Mouse (Mus musculus) heart, postnatal 0 days (tissue): Measurements from ENCODE around the gene Cenpf. TPM values are rescaled to one million over a fixed set of nuclear protein-coding genes. Genes with fewer than 3 reads are reported as not detected.
A peak's percentile ranks its signal among the peaks of the same experiment; 100 is the strongest.

ENCODE experiments used
- ATAC-seq: fragments of 200-750 bp; cut with Nextera tagmentation; 2 replicates; pipeline ENCODE4 v1.8.0; 2017; ENCODE audit warnings: low read depth, moderate number of reproducible peaks, moderate library complexity; ENCODE audit not compliant: insufficient read depth
- DNase-seq: peaks from one replicate; pipeline ENCODE4 v3.0.0-alpha.2; 2016; ENCODE audit warnings: low spot score
- H3K27ac ChIP-seq: fragments of 300-500 bp; sonication (generic); 2 replicates; pipeline ENCODE4 v1.5.1; 2014; ENCODE audit warnings: low read depth, mild to moderate bottlenecking
- H3K27me3 ChIP-seq: fragments of 300-500 bp; sonication (generic); 2 replicates; pipeline ENCODE4 v1.6.1; 2014; ENCODE audit warnings: low read length, mixed read lengths; ENCODE audit not compliant: control insufficient read depth, insufficient read depth
- H3K36me3 ChIP-seq: fragments of 300-500 bp; sonication (generic); replicated peaks from 2 replicates; pipeline ENCODE4 v1.6.1; 2014; ENCODE audit warnings: low read length, mixed read lengths; ENCODE audit not compliant: control insufficient read depth, insufficient read depth
- H3K4me1 ChIP-seq: fragments of 300-500 bp; sonication (generic); 2 replicates; pipeline ENCODE4 v1.6.1; 2014; ENCODE audit warnings: antibody characterized with exemption; ENCODE audit not compliant: control insufficient read depth, insufficient read depth
- H3K4me2 ChIP-seq: fragments of 300-500 bp; sonication (generic); 2 replicates; pipeline ENCODE4 v1.6.1; 2014; ENCODE audit warnings: low read depth, mild to moderate bottlenecking, low read length, moderate library complexity
- H3K4me3 ChIP-seq: fragments of 300-500 bp; sonication (generic); 2 replicates; pipeline ENCODE4 v1.5.1; 2014; ENCODE audit warnings: low read depth, low read length
- H3K9ac ChIP-seq: fragments of 300-500 bp; sonication (generic); replicated peaks from 2 replicates; pipeline ENCODE4 v1.6.1; 2014; ENCODE audit warnings: low read depth, low read length, mixed read lengths
- H3K9me3 ChIP-seq: fragments of 300-500 bp; sonication (generic); replicated peaks from 2 replicates; pipeline ENCODE4 v1.6.1; 2016; ENCODE audit warnings: low read length; ENCODE audit not compliant: control insufficient read depth
- CTCF ChIP-seq: IDR thresholded peaks from 2 replicates; pipeline ENCODE4 v1.5.1; 2016; ENCODE audit warnings: antibody characterized with exemption, control low read depth, low read depth
- EP300 ChIP-seq: IDR thresholded peaks from 2 replicates; pipeline ENCODE4 v1.6.1; 2016; ENCODE audit warnings: antibody characterized with exemption, low read depth
- WGBS: fragments of 180-500 bp; shearing (Covaris S2); extraction: QIAGEN DNeasy Blood & Tissue Kit; methylation state at CpG from one replicate; pipeline ENCODE4 v1.1.7; 2014; 5-methylcytosine and 5-hydroxymethylcytosine counted together
- polyA plus RNA-seq: library from polyadenylated mRNA; unstranded; fragments of >200 nt; fragmentation: Nextera tagmentation; extraction: Ambion mirVana; gene quantifications from 2 replicates; pipeline ENCODE4 v1.2.1, GENCODE M21; 2015
- total RNA-seq: library from RNA; depleted of rRNA; stranded (reverse); fragments of >200 nt; gene quantifications from 2 replicates; pipeline ENCODE4 v1.2.3, GENCODE M21; 2014; ENCODE audit warnings: low replicate concordance

Cenpf gene
- total and polyA plus RNA-seq, 2 experiments from 2014 or later, result 11.1 to 26.7 TPM

DNA sequence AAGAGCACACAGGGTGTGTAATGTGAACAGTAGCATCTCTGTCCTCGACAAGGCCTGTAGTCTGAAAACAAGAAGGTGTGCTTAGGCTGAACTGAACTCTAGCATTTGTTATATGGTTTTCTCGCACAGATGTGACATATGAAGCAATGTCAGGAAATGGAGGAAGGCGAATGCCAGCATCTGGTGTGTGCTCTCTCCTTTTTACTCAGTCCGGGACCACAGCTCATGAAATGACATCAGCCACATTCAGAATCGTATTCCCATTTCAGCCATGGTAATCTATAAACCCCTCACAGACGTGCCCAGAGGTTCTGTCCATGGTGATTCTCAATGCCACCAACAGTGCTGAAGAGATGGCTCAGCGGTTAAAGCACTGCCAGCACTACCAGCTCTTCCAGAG lies 15.7 kb upstream of the Cenpf start:
- H3K27ac ChIP-seq, result no peak overlapping the region
- no peak for TF ChIP-seq CTCF
- TF ChIP-seq EP300, result no peak
- H3K4me1 ChIP-seq, result no peaks in the 10 kb centered on the region
- H3K27me3 ChIP-seq, result no peaks in the 10 kb centered on the region
- ATAC-seq (no peak), DNase-seq (no peak)
- WGBS, result 80% methylated on average over 7 of the region's 7 CpGs
- H3K4me2 ChIP-seq, result no peak overlapping the region
- no peaks in the 10 kb centered on the region for H3K36me3 ChIP-seq
- H3K4me3 ChIP-seq, result no peak overlapping the region
- H3K9ac ChIP-seq, result no peak overlapping the region
- H3K9me3 ChIP-seq, result no peaks in the 10 kb centered on the region

DNA sequence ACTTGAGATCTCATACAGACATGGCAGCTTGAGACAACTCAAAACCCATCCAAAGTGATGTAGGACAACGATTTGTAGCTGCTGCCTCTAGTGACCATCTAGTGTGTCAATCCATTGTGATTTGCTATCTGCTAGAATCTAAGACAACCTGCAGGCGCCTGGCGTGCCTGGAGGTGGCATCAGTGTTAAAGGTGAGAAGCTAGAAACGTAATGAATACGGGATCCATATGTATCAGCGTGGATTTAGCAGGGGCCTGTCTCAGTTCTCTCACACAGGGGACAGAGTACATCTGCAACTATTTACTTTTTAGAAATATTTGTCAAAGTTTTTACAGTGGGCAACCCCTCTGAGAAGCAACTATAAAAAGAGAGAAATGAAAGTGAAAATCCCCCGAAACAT lies 15.3 kb upstream of the Cenpf start:
- H3K4me1 ChIP-seq, result no peaks in the 10 kb centered on the region
- peak; percentile 27 for TF ChIP-seq CTCF
- no peak for TF ChIP-seq EP300
- no peaks in the 10 kb centered on the region for H3K9me3 ChIP-seq
- no peaks in the 10 kb centered on the region for H3K36me3 ChIP-seq
- H3K9ac ChIP-seq, result no peak overlapping the region
- no peaks in the 10 kb centered on the region for H3K27me3 ChIP-seq
- no peak overlapping the region for H3K4me2 ChIP-seq
- H3K4me3 ChIP-seq, result no peak overlapping the region
- H3K27ac ChIP-seq, result no peak overlapping the region
- DNase-seq (no peak), ATAC-seq (no peak)
- WGBS, result 59% methylated on average over 7 of the region's 7 CpGs

DNA sequence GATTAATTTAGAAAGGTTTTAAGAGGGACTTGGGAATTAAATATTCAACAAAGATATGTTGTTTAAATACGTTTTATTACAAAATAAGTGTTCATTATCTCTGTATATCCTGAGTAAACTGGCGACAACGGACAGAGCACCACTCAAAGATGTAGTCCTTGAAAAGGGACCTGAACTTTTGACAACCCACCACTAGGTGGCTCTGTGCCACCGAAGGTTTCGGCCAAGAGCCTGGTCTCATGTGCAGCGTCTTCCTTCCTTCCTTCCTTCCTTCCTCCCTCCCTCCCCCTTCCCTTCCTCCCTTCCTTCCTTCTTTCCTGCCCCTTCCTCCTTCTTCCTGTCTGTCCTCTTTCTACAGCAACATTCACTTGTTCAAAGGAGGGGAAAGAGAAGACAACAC lies 13.1 kb upstream of the Cenpf start:
- H3K4me1 ChIP-seq, result no peaks in the 10 kb centered on the region
- no peak overlapping the region for H3K27ac ChIP-seq
- 2% methylated on average over 6 of the region's 6 CpGs for WGBS
- no peak overlapping the region for H3K4me2 ChIP-seq
- no peaks in the 10 kb centered on the region for H3K9me3 ChIP-seq
- H3K36me3 ChIP-seq, result no peaks in the 10 kb centered on the region
- peak; percentile 80 for DNase-seq
- H3K9ac ChIP-seq, result no peak overlapping the region
- no peak for ATAC-seq
- no peaks in the 10 kb centered on the region for H3K27me3 ChIP-seq
- no peak overlapping the region for H3K4me3 ChIP-seq
- TF ChIP-seq EP300, result no peak
- TF ChIP-seq CTCF, result peak; percentile 81

DNA sequence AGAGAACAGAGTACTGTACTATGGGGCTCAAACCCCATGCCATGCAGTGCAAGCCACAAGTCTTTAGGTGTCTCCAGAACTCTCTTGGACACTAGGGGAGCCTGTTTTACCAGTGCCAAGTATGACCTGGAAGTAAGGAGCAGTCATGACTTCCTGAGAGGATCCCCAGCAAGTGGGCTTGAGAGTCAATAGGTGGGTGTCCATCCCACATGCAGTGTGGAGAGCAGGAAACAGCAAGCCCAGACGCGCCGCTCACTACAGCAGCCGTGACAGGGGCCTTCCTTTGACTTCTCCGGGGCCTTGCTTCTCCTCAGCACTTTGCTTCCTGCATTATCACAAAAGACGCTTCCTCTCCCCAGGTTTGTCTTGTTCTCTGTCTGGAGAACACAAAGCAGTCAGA lies 12.3 kb upstream of the Cenpf start:
- Histone ChIP-seq H3K9ac (no peak overlapping the region), H3K27me3 (no peaks in the 10 kb centered on the region), H3K4me2 (no peak overlapping the region), H3K36me3 (no peaks in the 10 kb centered on the region), H3K4me1 (no peaks in the 10 kb centered on the region), H3K27ac (no peak overlapping the region), H3K9me3 (no peaks in the 10 kb centered on the region), H3K4me3 (no peak overlapping the region)
- ATAC-seq, result no peak
- 66% methylated on average over 6 of the region's 6 CpGs for WGBS
- TF ChIP-seq EP300, result no peak
- TF ChIP-seq CTCF, result 0 out of 2 replicates have a peak, but pooled peaks have one; percentile 1
- DNase-seq, result no peak

DNA sequence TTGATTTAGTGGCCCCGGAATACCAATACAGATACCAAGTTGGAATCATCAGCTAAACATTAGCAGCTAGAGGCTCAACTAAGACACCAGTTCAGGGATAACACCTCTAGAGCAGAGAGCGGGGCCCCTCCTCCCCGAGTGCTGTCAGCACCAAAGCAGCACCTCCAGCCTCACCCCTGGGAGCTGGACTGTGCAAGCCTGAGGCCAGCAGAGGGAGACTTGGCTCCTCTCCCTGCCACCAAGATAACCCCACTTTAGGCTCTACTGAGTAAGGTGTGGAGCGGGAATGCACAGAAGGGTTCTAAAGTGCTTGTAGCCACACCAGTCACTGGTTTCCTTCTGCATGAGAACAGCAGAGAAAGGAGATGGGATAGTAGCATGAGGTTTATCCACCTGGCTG lies 10.5 kb upstream of the Cenpf start:
- no peaks in the 10 kb centered on the region for H3K27me3 ChIP-seq
- 27% methylated on average over 4 of the region's 4 CpGs for WGBS
- H3K9ac ChIP-seq, result no peak overlapping the region
- no peak overlapping the region for H3K4me3 ChIP-seq
- H3K9me3 ChIP-seq, result no peaks in the 10 kb centered on the region
- TF ChIP-seq CTCF (peak; percentile 70), EP300 (no peak; the same call in 1 of the 2 replicates)
- no peaks in the 10 kb centered on the region for H3K36me3 ChIP-seq
- DNase-seq (peak; percentile 86), ATAC-seq (peak; percentile 91)
- H3K4me2 ChIP-seq, result peak overlapping the region; percentile 32
- peak overlapping the region; percentile 67 for H3K27ac ChIP-seq
- no peaks in the 10 kb centered on the region for H3K4me1 ChIP-seq

DNA sequence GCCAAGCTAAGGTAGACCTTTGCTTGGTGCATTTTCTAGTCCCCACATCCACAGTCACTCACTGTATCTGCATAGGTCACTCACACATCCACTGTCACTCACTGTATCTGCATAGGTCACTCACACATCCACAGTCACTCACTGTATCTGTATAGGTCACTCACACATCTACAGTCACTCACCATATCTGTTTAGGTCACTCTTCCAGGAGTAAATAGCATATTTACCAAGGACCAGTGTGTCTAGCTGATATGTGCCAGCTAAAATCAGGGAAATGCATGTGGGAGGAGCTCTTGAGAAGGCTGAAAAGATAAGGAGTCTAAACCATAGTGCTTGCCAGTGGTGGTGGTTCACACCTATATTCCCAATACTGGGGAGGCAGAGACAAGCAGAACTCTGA lies 7.4 kb upstream of the Cenpf start:
- Histone ChIP-seq H3K9ac (no peak overlapping the region), H3K36me3 (no peaks in the 10 kb centered on the region), H3K27me3 (no peaks in the 10 kb centered on the region), H3K27ac (no peak overlapping the region), H3K4me2 (no peak overlapping the region), H3K9me3 (no peaks in the 10 kb centered on the region), H3K4me1 (no peaks in the 10 kb centered on the region), H3K4me3 (no peak overlapping the region)
- DNase-seq, result no peak
- ATAC-seq, result peak; percentile 27; the same call in 1 of the 2 replicates
- 0 out of 2 replicates have a peak, but pooled peaks have one; percentile 15 for TF ChIP-seq EP300
- no peak for TF ChIP-seq CTCF
